Mouse (Mus musculus): ENCODE results near the gene Dad1.

Gene Dad1

GRCm38 (mm10) chr14:54206309-54206708, 47.6 kb downstream of the Dad1 start:
- no peak for DNase-seq (ENCODE audit: low read depth, low spot score)

GRCm38 (mm10) chr14:54205904-54206303, 48.0 kb downstream of the Dad1 start:
- DNase-seq (ENCODE audit: low read depth, low spot score) = no peak

GRCm38 (mm10) chr14:54204786-54205185, 49.1 kb downstream of the Dad1 start:
- DNase-seq (ENCODE audit: low read depth, low spot score) = no peak

- no peak for DNase-seq (ENCODE audit: low read depth, low spot score)
Observed at GRCm38 (mm10) chr14:54204311-54204710, 49.6 kb downstream of the Dad1 start.

GRCm38 (mm10) chr14:54203776-54204175, 50.1 kb downstream of the Dad1 start:
- DNase-seq (ENCODE audit: low read depth, low spot score) = no peak

GRCm38 (mm10) chr14:54203207-54203606, 50.7 kb downstream of the Dad1 start:
- DNase-seq (ENCODE audit: low read depth, low spot score) = no peak

- no peak for DNase-seq (ENCODE audit: low read depth, low spot score)
Observed at GRCm38 (mm10) chr14:54200363-54200762, 53.5 kb downstream of the Dad1 start.

GRCm38 (mm10) chr14:54199662-54200061, 54.2 kb downstream of the Dad1 start:
- no peak for DNase-seq (ENCODE audit: low read depth, low spot score)

- no peak for DNase-seq (ENCODE audit: low read depth, low spot score)
Observed at GRCm38 (mm10) chr14:54197740-54198139, 56.2 kb downstream of the Dad1 start.

GRCm38 (mm10) chr14:54195838-54196423, 58.0 kb downstream of the Dad1 start:
- no peak for DNase-seq (ENCODE audit: low read depth, low spot score)

GRCm38 (mm10) chr14:54193354-54194133, 60.4 kb downstream of the Dad1 start:
- no peak for DNase-seq (ENCODE audit: low read depth, low spot score)

GRCm38 (mm10) chr14:54192462-54192847, 61.4 kb downstream of the Dad1 start:
- DNase-seq (ENCODE audit: low read depth, low spot score) = no peak

GRCm38 (mm10) chr14:54191594-54192461, 62.1 kb downstream of the Dad1 start:
- DNase-seq (ENCODE audit: low read depth, low spot score) = no peak

GRCm38 (mm10) chr14:54191026-54191390, 62.9 kb downstream of the Dad1 start:
- no peak for DNase-seq (ENCODE audit: low read depth, low spot score)

GRCm38 (mm10) chr14:54190305-54191025, 63.4 kb downstream of the Dad1 start:
- DNase-seq (ENCODE audit: low read depth, low spot score) = peak; percentile 17

- DNase-seq (ENCODE audit: low read depth, low spot score) = no peak
Observed at GRCm38 (mm10) chr14:54189255-54189654, 64.6 kb downstream of the Dad1 start.

GRCm38 (mm10) chr14:54187211-54187610, 66.7 kb downstream of the Dad1 start:
- DNase-seq (ENCODE audit: low read depth, low spot score) = no peak

All from ZHBTc4 (cell line).